Mouse (Mus musculus) WW6 (cell line): ENCODE results near the gene Ahctf1.

Experiments
- DNase-seq: peaks from one replicate; pipeline ENCODE4 v3.0.0-alpha.2; 2013; ENCODE audit warnings: low read depth, low spot score

The Ahctf1 gene

DNA sequence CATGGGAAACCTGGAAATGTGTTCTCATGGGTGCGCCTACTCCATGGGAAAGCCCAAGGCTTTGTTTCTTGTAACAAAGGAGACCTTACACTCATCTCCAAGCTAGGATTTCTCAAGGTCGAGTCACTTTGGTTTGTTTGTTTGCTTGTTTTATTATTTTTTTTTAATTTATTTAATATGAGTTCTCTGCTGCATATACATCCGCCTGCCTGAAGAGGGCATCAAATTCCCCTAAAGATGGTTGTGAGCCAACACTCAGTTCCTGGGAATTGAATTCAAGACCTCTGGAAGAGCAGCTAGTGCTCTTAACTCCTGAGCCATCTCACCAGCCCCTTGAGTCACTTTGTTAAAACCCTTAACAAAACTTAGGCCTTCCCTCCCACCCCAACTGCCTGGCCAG lies 90.1 kb downstream of the Ahctf1 start:
- DNase-seq: no peak

DNA sequence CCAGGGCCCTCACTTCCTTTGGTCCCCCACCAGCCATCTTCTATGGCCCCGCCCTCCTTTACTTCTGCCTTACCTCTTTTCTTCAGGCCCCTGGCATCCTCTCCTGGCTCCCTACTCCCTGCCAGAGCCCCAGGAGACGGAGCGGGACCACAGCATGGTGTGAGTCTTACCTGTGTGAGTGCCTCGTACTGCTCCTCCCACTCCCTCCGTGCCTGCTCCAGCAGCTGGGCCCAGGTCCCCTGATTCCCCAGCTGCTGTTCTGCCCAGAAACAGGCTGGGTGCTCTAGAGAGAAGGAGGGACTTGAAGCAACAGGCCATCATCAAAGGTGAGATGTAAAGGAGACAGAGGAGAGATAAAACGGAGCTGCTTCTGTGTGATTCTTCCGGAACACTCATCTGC lies 90.8 kb downstream of the Ahctf1 start:
- DNase-seq: no peak

- DNase-seq: no peak
Observed at GRCm38 (mm10) chr1:179710739-179711138, 92.7 kb downstream of the Ahctf1 start.

DNA sequence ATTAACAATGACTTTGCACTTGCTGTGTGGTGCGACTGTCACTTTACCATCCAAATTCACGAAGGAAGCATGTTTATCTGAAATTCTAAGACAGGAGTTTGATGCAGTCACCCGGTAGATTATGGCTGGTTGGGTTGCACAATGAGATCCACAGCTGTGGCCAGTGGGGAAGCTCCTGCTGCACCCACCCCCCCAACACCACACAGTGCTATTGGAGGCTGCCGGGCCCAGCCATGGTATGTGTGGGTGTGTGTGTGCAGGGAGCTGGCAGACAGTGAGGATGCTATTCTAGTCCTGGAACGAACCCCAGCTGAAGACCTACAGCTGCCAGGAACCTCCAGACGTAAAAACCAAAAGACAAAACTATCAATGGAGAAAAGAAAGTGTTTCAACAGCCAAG lies 94.1 kb downstream of the Ahctf1 start:
- DNase-seq: no peak

DNA sequence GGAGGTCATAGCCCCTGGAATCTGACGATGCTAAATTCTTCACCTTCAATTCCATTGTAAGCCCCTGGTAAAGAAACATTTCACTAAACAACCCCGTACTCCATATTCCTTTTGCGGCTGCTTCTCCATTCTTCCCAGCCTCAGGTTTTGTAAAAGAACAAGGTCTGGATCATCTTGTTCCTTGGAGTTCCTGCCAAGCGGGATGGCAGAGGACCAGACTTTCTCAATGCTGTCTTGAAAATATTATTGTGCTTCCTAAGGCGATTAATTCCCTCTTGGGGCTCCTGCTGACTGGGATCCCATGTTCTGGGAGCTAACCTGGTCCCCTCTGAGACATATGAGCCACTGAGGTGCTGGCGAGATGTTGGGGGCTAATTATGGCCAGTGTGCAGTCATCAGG lies 98.3 kb downstream of the Ahctf1 start:
- DNase-seq: no peak

- no peak for DNase-seq
Observed at GRCm38 (mm10) chr1:179704150-179704549, 99.3 kb downstream of the Ahctf1 start.
